Mouse (Mus musculus) heart, embryonic 13.5 days (tissue): ENCODE data around the gene Scrn3. TPM values are rescaled to one million over a fixed set of nuclear protein-coding genes. Genes with fewer than 3 reads are reported as not detected.

Experiments
- ATAC-seq: fragments of 200-750 bp; cut with Nextera tagmentation; 2 replicates; pipeline ENCODE4 v1.8.0; 2017; ENCODE audit warnings: moderate TSS enrichment; ENCODE audit not compliant: insufficient number of reproducible peaks, low FRiP score, low TSS enrichment; ENCODE audit errors: extremely low read depth
- H3K27ac ChIP-seq: fragments of 300-500 bp; sonication (generic); replicated peaks from 2 replicates; pipeline ENCODE4 v1.5.1; 2015; ENCODE audit warnings: moderate library complexity, mild to moderate bottlenecking, inconsistent platforms
- H3K27me3 ChIP-seq: fragments of 300-500 bp; sonication (generic); replicated peaks from 2 replicates; pipeline ENCODE4 v1.6.1; 2015; ENCODE audit warnings: mild to moderate bottlenecking, inconsistent platforms
- H3K36me3 ChIP-seq: fragments of 300-500 bp; sonication (generic); 2 replicates; pipeline ENCODE4 v1.6.1; 2015; ENCODE audit warnings: mild to moderate bottlenecking, inconsistent platforms
- H3K4me1 ChIP-seq: fragments of 300-500 bp; sonication (generic); 2 replicates; pipeline ENCODE4 v1.6.1; 2015; ENCODE audit warnings: inconsistent platforms
- H3K4me2 ChIP-seq: fragments of 300-500 bp; sonication (generic); 2 replicates; pipeline ENCODE4 v1.6.1; 2015; ENCODE audit warnings: inconsistent platforms, mild to moderate bottlenecking, moderate library complexity
- H3K4me3 ChIP-seq: fragments of 300-500 bp; sonication (generic); 2 replicates; pipeline ENCODE4 v1.5.1; 2015; ENCODE audit warnings: moderate library complexity, mild to moderate bottlenecking, inconsistent platforms
- H3K9ac ChIP-seq: fragments of 300-500 bp; sonication (generic); 2 replicates; pipeline ENCODE4 v1.6.1; 2015; ENCODE audit warnings: inconsistent platforms, mild to moderate bottlenecking, moderate library complexity
- H3K9me3 ChIP-seq: fragments of 300-500 bp; sonication (generic); 2 replicates; pipeline ENCODE4 v1.6.1; 2016; ENCODE audit warnings: inconsistent platforms
- WGBS: fragments of 180-500 bp; shearing (Covaris S2); methylation state at CpG from one replicate; pipeline ENCODE4 v1.1.7; 2015; ENCODE audit warnings: mixed read lengths; 5-methylcytosine and 5-hydroxymethylcytosine counted together
- polyA plus RNA-seq: library from polyadenylated mRNA; unstranded; fragments of >200 nt; fragmentation: Nextera tagmentation; extraction: Ambion mirVana; gene quantifications from 2 replicates; pipeline ENCODE4 v1.2.1, GENCODE M21; 2015

The Scrn3 gene
- polyA plus RNA-seq, 1 experiment from 2014 or later, result 12.0 TPM

- H3K27me3 ChIP-seq, result no peaks in the 10 kb centered on the region
- no peak overlapping the region for H3K9ac ChIP-seq
- H3K4me1 ChIP-seq, result no peaks in the 10 kb centered on the region
- H3K9me3 ChIP-seq, result no peaks in the 10 kb centered on the region
- no peak overlapping the region for H3K27ac ChIP-seq
- H3K36me3 ChIP-seq, result peaks cover 63% of the 10 kb centered on the region
- H3K4me3 ChIP-seq, result no peak overlapping the region
- WGBS, result 62% methylated on average over 7 of the region's 7 CpGs
- H3K4me2 ChIP-seq, result no peak overlapping the region
- ATAC-seq, result no peak
These were observed 17.4 kb upstream of the Scrn3 start for GRCm38 (mm10) chr2:73295023-73295422.

GRCm38 (mm10) chr2:73298154-73298553 lies 14.2 kb upstream of the Scrn3 start:
- no peak for ATAC-seq

GRCm38 (mm10) chr2:73298841-73299240 lies 13.6 kb upstream of the Scrn3 start:
- H3K4me3 ChIP-seq, result no peak overlapping the region
- H3K9ac ChIP-seq, result no peak overlapping the region
- no peak overlapping the region for H3K27ac ChIP-seq
- no peak overlapping the region for H3K4me2 ChIP-seq
- no peaks in the 10 kb centered on the region for H3K4me1 ChIP-seq
- WGBS, result 86% methylated on average over 3 of the region's 3 CpGs
- H3K36me3 ChIP-seq, result peaks cover 64% of the 10 kb centered on the region
- H3K27me3 ChIP-seq, result no peaks in the 10 kb centered on the region
- ATAC-seq, result no peak
- H3K9me3 ChIP-seq, result no peaks in the 10 kb centered on the region

More at GRCm38 (mm10) chr2:73298154-73298553, 14.2 kb upstream of the Scrn3 start:
- Histone ChIP-seq H3K4me1 (no peaks in the 10 kb centered on the region), H3K4me2 (no peak overlapping the region), H3K27me3 (no peaks in the 10 kb centered on the region), H3K36me3 (peaks cover 59% of the 10 kb centered on the region), H3K27ac (no peak overlapping the region), H3K9ac (no peak overlapping the region), H3K4me3 (no peak overlapping the region), H3K9me3 (no peaks in the 10 kb centered on the region)
- WGBS, result 72% methylated on average over 7 of the region's 7 CpGs

GRCm38 (mm10) chr2:73301979-73302378 lies 10.4 kb upstream of the Scrn3 start:
- Histone ChIP-seq H3K36me3 (peaks cover 72% of the 10 kb centered on the region), H3K4me2 (no peak overlapping the region), H3K9me3 (no peaks in the 10 kb centered on the region), H3K4me3 (no peak overlapping the region), H3K27ac (no peak overlapping the region), H3K9ac (no peak overlapping the region), H3K27me3 (no peaks in the 10 kb centered on the region), H3K4me1 (no peaks in the 10 kb centered on the region)
- ATAC-seq, result no peak
- 50% methylated on average over 1 of the region's 1 CpGs for WGBS

- H3K4me3 ChIP-seq, result no peak overlapping the region
- H3K27me3 ChIP-seq, result no peaks in the 10 kb centered on the region
- no peaks in the 10 kb centered on the region for H3K9me3 ChIP-seq
- no peak overlapping the region for H3K27ac ChIP-seq
- ATAC-seq, result no peak
- no peak overlapping the region for H3K4me2 ChIP-seq
- H3K36me3 ChIP-seq, result peaks cover 75% of the 10 kb centered on the region
- no peak overlapping the region for H3K9ac ChIP-seq
- H3K4me1 ChIP-seq, result no peaks in the 10 kb centered on the region
- 87% methylated on average over 9 of the region's 9 CpGs for WGBS
These were observed 9.7 kb upstream of the Scrn3 start for GRCm38 (mm10) chr2:73302722-73303121.

- H3K4me1 ChIP-seq, result no peaks in the 10 kb centered on the region
- no peaks in the 10 kb centered on the region for H3K9me3 ChIP-seq
- H3K9ac ChIP-seq, result no peak overlapping the region
- peaks cover 80% of the 10 kb centered on the region for H3K36me3 ChIP-seq
- H3K27ac ChIP-seq, result no peak overlapping the region
- WGBS, result 83% methylated on average over 5 of the region's 5 CpGs
- no peak overlapping the region for H3K4me2 ChIP-seq
- no peaks in the 10 kb centered on the region for H3K27me3 ChIP-seq
- no peak for ATAC-seq
- no peak overlapping the region for H3K4me3 ChIP-seq
These were observed 7.9 kb upstream of the Scrn3 start for GRCm38 (mm10) chr2:73304506-73304905.

GRCm38 (mm10) chr2:73306006-73306405 lies 6.4 kb upstream of the Scrn3 start:
- H3K27ac ChIP-seq, result no peak overlapping the region
- H3K4me1 ChIP-seq, result peaks cover 6% of the 10 kb centered on the region
- no peak overlapping the region for H3K9ac ChIP-seq
- no peak overlapping the region for H3K4me3 ChIP-seq
- peaks cover 87% of the 10 kb centered on the region for H3K36me3 ChIP-seq
- no peak for ATAC-seq
- H3K4me2 ChIP-seq, result no peak overlapping the region
- no peaks in the 10 kb centered on the region for H3K9me3 ChIP-seq
- no peaks in the 10 kb centered on the region for H3K27me3 ChIP-seq
- 89% methylated on average over 7 of the region's 7 CpGs for WGBS

- no peaks in the 10 kb centered on the region for H3K9me3 ChIP-seq
- peak overlapping the region; percentile 75 for H3K4me2 ChIP-seq
- ATAC-seq, result no peak
- H3K4me3 ChIP-seq, result peak overlapping the region; percentile 96
- peaks cover 34% of the 10 kb centered on the region for H3K36me3 ChIP-seq
- H3K27ac ChIP-seq, result peak overlapping the region; percentile 90
- WGBS, result 23% methylated on average over 14 of the region's 14 CpGs
- H3K9ac ChIP-seq, result peak overlapping the region; percentile 92
- H3K4me1 ChIP-seq, result peaks cover 21% of the 10 kb centered on the region
- no peaks in the 10 kb centered on the region for H3K27me3 ChIP-seq
These were observed 708 bp downstream of the Scrn3 start for GRCm38 (mm10) chr2:73313117-73313501.

- H3K36me3 ChIP-seq, result peaks cover 29% of the 10 kb centered on the region
- no peak overlapping the region for H3K9ac ChIP-seq
- H3K27ac ChIP-seq, result no peak overlapping the region
- H3K4me2 ChIP-seq, result no peak overlapping the region
- peaks cover 21% of the 10 kb centered on the region for H3K4me1 ChIP-seq
- WGBS, result 87% methylated on average over 3 of the region's 3 CpGs
- no peaks in the 10 kb centered on the region for H3K27me3 ChIP-seq
- ATAC-seq, result no peak
- no peak overlapping the region for H3K4me3 ChIP-seq
- no peaks in the 10 kb centered on the region for H3K9me3 ChIP-seq
These were observed 1.9 kb downstream of the Scrn3 start for GRCm38 (mm10) chr2:73314311-73314710.

- no peak overlapping the region for H3K4me2 ChIP-seq
- H3K4me3 ChIP-seq, result no peak overlapping the region
- H3K36me3 ChIP-seq, result peaks cover 24% of the 10 kb centered on the region
- ATAC-seq, result no peak
- H3K4me1 ChIP-seq, result peaks cover 6% of the 10 kb centered on the region; the same call in 1 of the 2 replicates
- no peaks in the 10 kb centered on the region for H3K27me3 ChIP-seq
- no peaks in the 10 kb centered on the region for H3K9me3 ChIP-seq
- no peak overlapping the region for H3K27ac ChIP-seq
- no peak overlapping the region for H3K9ac ChIP-seq
- WGBS, result 89% methylated on average over 9 of the region's 9 CpGs
These were observed 5.0 kb downstream of the Scrn3 start for GRCm38 (mm10) chr2:73317426-73317825.

GRCm38 (mm10) chr2:73319218-73319617 lies 6.8 kb downstream of the Scrn3 start:
- Histone ChIP-seq H3K4me2 (no peak overlapping the region), H3K4me3 (no peak overlapping the region), H3K9ac (no peak overlapping the region), H3K9me3 (no peaks in the 10 kb centered on the region), H3K4me1 (no peaks in the 10 kb centered on the region), H3K27ac (no peak overlapping the region), H3K36me3 (peaks cover 27% of the 10 kb centered on the region), H3K27me3 (no peaks in the 10 kb centered on the region)
- no peak for ATAC-seq
- WGBS, result 72% methylated on average over 5 of the region's 5 CpGs

GRCm38 (mm10) chr2:73322991-73323390 lies 10.6 kb downstream of the Scrn3 start:
- H3K4me2 ChIP-seq, result no peak overlapping the region
- H3K9me3 ChIP-seq, result no peaks in the 10 kb centered on the region
- no peak for ATAC-seq
- no peaks in the 10 kb centered on the region for H3K27me3 ChIP-seq
- H3K4me3 ChIP-seq, result no peak overlapping the region
- H3K27ac ChIP-seq, result no peak overlapping the region
- H3K36me3 ChIP-seq, result peaks cover 19% of the 10 kb centered on the region
- no peak overlapping the region for H3K9ac ChIP-seq
- H3K4me1 ChIP-seq, result no peaks in the 10 kb centered on the region
- 61% methylated on average over 12 of the region's 12 CpGs for WGBS
